Mouse (Mus musculus): ENCODE data around the gene Lpin3.

DNA sequence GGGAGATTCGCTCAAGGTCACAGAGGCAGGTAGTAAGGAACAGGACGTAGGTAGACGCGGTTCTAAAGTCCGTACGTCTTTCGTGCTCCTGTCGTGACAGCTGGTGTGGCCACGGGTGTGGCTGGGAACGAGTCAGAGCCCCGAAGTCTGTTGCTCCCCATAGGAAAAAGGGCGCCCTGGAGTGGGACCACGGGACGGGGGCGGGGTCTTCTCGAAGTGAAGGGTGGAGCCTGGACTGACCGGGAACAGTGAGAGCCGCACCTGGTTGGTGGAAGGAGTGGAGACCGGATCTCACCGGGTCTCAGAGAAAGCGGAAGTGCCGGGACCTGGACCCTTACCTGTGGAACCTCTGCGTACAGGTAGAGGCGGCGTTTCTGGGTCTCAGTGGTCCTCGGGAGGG lies 7.4 kb downstream of the Lpin3 start:
- TF ChIP-seq GATA1 (IDR thresholded peaks at IDR 0.05; ENCODE audit: borderline replicate concordance, low read length) = no peak
- no peak for TF ChIP-seq FLI1 (IDR thresholded peaks at IDR 0.05; ENCODE audit: low read length)

Measured in megakaryocyte, embryonic 14.5 days (primary cell).